Mouse (Mus musculus) lung, postnatal 0 days (tissue): ENCODE measurements at regions not wholly inside any gene's neighbourhood (a gene's known extent, or its start where the extent isn't known, plus 50 kb on each side); places are given as distances from the start of the nearest gene placed in this dataset.

Experiments
- CTCF ChIP-seq: IDR thresholded peaks from 2 replicates; pipeline ENCODE4 v1.5.1; 2016; ENCODE audit warnings: antibody characterized with exemption, mild to moderate bottlenecking
- EP300 ChIP-seq: IDR thresholded peaks from 2 replicates; pipeline ENCODE4 v1.6.1; 2016; ENCODE audit warnings: antibody characterized with exemption, mild to moderate bottlenecking, control low read depth

GRCm38 (mm10) chr11:84610774-84611624 lies 85.7 kb upstream of the Lhx1 start:
- no peak for TF ChIP-seq CTCF
- no peak for TF ChIP-seq EP300
